Mouse (Mus musculus) heart, embryonic 12.5 days (tissue): Measurements from ENCODE around the gene Hdac8. TPM values are rescaled to one million over a fixed set of nuclear protein-coding genes. Genes with fewer than 3 reads are reported as not detected.

ENCODE experiments used
- ATAC-seq: fragments of 200-750 bp; cut with Nextera tagmentation; 2 replicates; pipeline ENCODE4 v1.8.0; 2017; ENCODE audit warnings: moderate TSS enrichment, moderate library complexity; ENCODE audit not compliant: insufficient number of reproducible peaks, low FRiP score
- H3K27ac ChIP-seq: fragments of 300-500 bp; sonication (generic); 2 replicates; pipeline ENCODE4 v1.5.1; 2016; ENCODE audit warnings: mild to moderate bottlenecking, moderate library complexity; ENCODE audit not compliant: poor library complexity, severe bottlenecking
- H3K27me3 ChIP-seq: fragments of 300-500 bp; sonication (generic); replicated peaks from 2 replicates; pipeline ENCODE4 v1.6.1; 2016; ENCODE audit warnings: mild to moderate bottlenecking, moderate library complexity
- H3K36me3 ChIP-seq: fragments of 300-500 bp; sonication (generic); 2 replicates; pipeline ENCODE4 v1.6.1; 2016; ENCODE audit warnings: mild to moderate bottlenecking, moderate library complexity
- H3K4me1 ChIP-seq: fragments of 300-500 bp; sonication (generic); replicated peaks from 2 replicates; pipeline ENCODE4 v1.6.1; 2016; ENCODE audit warnings: mild to moderate bottlenecking
- H3K4me2 ChIP-seq: fragments of 300-500 bp; sonication (generic); 2 replicates; pipeline ENCODE4 v1.6.1; 2016; ENCODE audit warnings: mild to moderate bottlenecking, moderate library complexity
- H3K4me3 ChIP-seq: fragments of 300-500 bp; sonication (generic); 2 replicates; pipeline ENCODE4 v1.5.1; 2016; ENCODE audit warnings: mild to moderate bottlenecking
- H3K9ac ChIP-seq: fragments of 300-500 bp; sonication (generic); 2 replicates; pipeline ENCODE4 v1.6.1; 2016; ENCODE audit warnings: mild to moderate bottlenecking, moderate library complexity
- H3K9me3 ChIP-seq: fragments of 300-500 bp; sonication (generic); replicated peaks from 2 replicates; pipeline ENCODE4 v1.6.1; 2016; ENCODE audit warnings: mild to moderate bottlenecking, moderate library complexity
- WGBS: fragments of 180-500 bp; shearing (Covaris S2); methylation state at CpG from one replicate; pipeline ENCODE4 v1.1.7; 2016; 5-methylcytosine and 5-hydroxymethylcytosine counted together
- polyA plus RNA-seq: library from polyadenylated mRNA; unstranded; fragments of >200 nt; fragmentation: Nextera tagmentation; extraction: Ambion mirVana; gene quantifications from 2 replicates; pipeline ENCODE4 v1.2.1, GENCODE M21; 2016

Gene Hdac8
- polyA plus RNA-seq, 1 experiment from 2014 or later = 6.8 TPM

GRCm38 (mm10) chrX:102418343-102419127 is 86.6 kb downstream of the Hdac8 start:
- peaks cover 4% of the 10 kb centered on the region; the same call in 1 of the 2 replicates for H3K27me3 ChIP-seq
- no peak overlapping the region for H3K4me2 ChIP-seq
- no peak overlapping the region for H3K27ac ChIP-seq
- no peaks in the 10 kb centered on the region for H3K9me3 ChIP-seq
- 79% methylated on average over 8 of the region's 8 CpGs for WGBS
- no peak overlapping the region for H3K9ac ChIP-seq
- no peak overlapping the region for H3K4me3 ChIP-seq
- no peak for ATAC-seq
- no peaks in the 10 kb centered on the region for H3K4me1 ChIP-seq
- no peaks in the 10 kb centered on the region for H3K36me3 ChIP-seq

- no peak for ATAC-seq
These were observed 88.2 kb downstream of the Hdac8 start for GRCm38 (mm10) chrX:102416972-102417371.

DNA sequence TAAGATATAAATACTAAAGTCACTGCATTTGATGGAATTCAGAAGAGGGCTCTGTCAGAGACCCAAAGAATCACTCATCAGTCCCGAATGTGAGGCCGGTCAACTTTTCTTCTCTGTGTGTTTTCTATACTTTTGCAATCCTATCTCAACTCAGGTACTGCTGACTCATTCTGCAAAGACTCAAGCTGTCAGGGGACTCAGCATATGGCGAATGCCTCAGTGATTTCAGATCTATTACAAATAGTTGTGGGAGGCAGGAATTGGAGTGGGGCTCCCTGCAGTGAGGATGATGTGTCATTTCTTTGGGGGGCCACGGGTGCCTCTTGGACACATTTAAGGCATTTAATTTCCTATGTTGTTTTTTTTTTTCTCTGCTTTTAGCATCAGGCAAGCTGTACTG is 88.8 kb downstream of the Hdac8 start:
- Histone ChIP-seq H3K36me3 (no peaks in the 10 kb centered on the region), H3K9me3 (no peaks in the 10 kb centered on the region), H3K27ac (no peak overlapping the region), H3K4me3 (no peak overlapping the region), H3K9ac (no peak overlapping the region), H3K27me3 (peaks cover 4% of the 10 kb centered on the region; the same call in 1 of the 2 replicates), H3K4me2 (no peak overlapping the region), H3K4me1 (no peaks in the 10 kb centered on the region)
- ATAC-seq = no peak
- 49% methylated on average over 4 of the region's 4 CpGs for WGBS

More at GRCm38 (mm10) chrX:102416972-102417371, 88.2 kb downstream of the Hdac8 start:
- Histone ChIP-seq H3K4me2 (no peak overlapping the region), H3K9me3 (no peaks in the 10 kb centered on the region), H3K4me1 (no peaks in the 10 kb centered on the region), H3K36me3 (no peaks in the 10 kb centered on the region), H3K27ac (no peak overlapping the region), H3K4me3 (no peak overlapping the region), H3K27me3 (peaks cover 4% of the 10 kb centered on the region; the same call in 1 of the 2 replicates), H3K9ac (no peak overlapping the region)
- 68% methylated on average over 4 of the region's 4 CpGs for WGBS

DNA sequence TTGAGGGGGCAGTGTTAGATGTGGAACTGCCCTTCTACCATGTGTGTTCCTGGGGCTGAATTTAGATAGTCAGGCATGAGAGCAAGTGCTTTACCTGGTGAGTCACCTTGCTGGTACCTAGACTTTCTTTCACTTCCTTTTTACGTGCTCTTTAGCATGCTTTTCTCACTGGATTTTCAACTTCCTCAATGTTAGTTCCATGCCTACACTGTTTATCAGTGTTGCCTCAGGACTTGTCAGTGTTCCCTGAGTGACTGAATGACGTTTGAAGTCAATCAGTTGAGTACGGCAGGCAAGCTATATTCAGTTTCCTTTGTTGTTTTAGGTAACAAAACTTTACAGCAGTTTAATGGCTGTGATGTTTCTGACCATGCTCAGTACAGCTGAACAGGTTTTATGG is 120.4 kb downstream of the Hdac8 start:
- Histone ChIP-seq H3K27me3 (no peaks in the 10 kb centered on the region; the same call in 1 of the 2 replicates), H3K27ac (no peak overlapping the region), H3K4me2 (no peak overlapping the region), H3K4me3 (no peak overlapping the region), H3K36me3 (no peaks in the 10 kb centered on the region), H3K4me1 (0 out of 2 replicates have a peak, but pooled peaks cover 4% of the 10 kb centered on the region), H3K9ac (no peak overlapping the region), H3K9me3 (no peaks in the 10 kb centered on the region)
- no peak for ATAC-seq
- whole genome bisulfite sequencing = 47% methylated on average over 3 of the region's 3 CpGs

DNA sequence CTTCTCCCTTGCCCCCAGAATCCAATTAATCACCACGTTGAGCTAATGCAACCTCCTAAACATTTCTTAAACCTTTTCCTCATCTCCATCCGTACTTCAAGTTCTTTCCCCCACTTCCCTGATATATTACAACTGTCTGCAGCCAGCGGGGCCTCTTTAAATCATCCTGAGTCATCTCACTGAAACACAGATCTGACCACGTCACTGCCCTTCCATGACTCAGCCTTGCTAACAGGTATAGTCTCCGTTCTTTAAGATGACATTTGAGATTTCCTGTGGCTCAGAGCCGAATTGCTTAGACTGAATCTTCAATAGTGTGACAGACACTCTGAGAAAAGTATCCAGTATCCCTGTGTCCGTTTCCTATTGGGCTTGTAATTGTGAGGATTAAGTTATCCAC is 122.0 kb downstream of the Hdac8 start:
- no peaks in the 10 kb centered on the region for H3K9me3 ChIP-seq
- H3K4me1 ChIP-seq = 0 out of 2 replicates have a peak, but pooled peaks cover 4% of the 10 kb centered on the region
- H3K4me2 ChIP-seq = no peak overlapping the region
- no peak overlapping the region for H3K27ac ChIP-seq
- no peak for ATAC-seq
- no peak overlapping the region for H3K9ac ChIP-seq
- 65% methylated on average over 7 of the region's 7 CpGs for WGBS
- no peaks in the 10 kb centered on the region; the same call in 1 of the 2 replicates for H3K27me3 ChIP-seq
- H3K36me3 ChIP-seq = no peaks in the 10 kb centered on the region
- no peak overlapping the region for H3K4me3 ChIP-seq

DNA sequence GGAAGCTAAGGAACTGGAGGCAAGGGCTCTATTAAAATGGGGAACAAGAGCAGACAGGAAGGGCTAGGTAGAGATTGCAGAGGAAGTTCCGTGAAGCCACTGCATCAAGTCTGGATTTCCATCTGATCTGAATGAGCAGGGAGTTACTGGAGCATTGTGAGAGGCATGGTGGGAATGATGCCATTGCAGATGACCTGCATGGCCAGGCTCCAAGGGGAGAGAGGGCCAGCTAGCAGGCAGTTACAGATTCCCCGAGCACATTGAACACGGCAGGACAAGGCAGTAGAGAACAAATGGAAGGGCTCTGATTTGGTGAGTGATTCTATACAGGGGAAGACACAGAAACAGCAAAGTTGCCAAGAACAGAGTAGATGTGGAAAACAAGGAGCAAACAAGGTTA is 138.6 kb downstream of the Hdac8 start:
- Histone ChIP-seq H3K9ac (no peak overlapping the region), H3K27me3 (no peaks in the 10 kb centered on the region), H3K36me3 (no peaks in the 10 kb centered on the region), H3K4me3 (no peak overlapping the region), H3K9me3 (no peaks in the 10 kb centered on the region), H3K27ac (no peak overlapping the region), H3K4me1 (no peaks in the 10 kb centered on the region), H3K4me2 (no peak overlapping the region)
- no peak for ATAC-seq
- WGBS = 74% methylated on average over 3 of the region's 3 CpGs

- no peak for ATAC-seq
- no peaks in the 10 kb centered on the region for H3K4me1 ChIP-seq
- no peaks in the 10 kb centered on the region for H3K36me3 ChIP-seq
- no peaks in the 10 kb centered on the region for H3K9me3 ChIP-seq
- H3K27me3 ChIP-seq = no peaks in the 10 kb centered on the region
- H3K4me2 ChIP-seq = no peak overlapping the region
- no peak overlapping the region for H3K9ac ChIP-seq
- 69% methylated on average over 2 of the region's 2 CpGs for WGBS
- no peak overlapping the region for H3K4me3 ChIP-seq
- H3K27ac ChIP-seq = no peak overlapping the region
These were observed 142.9 kb downstream of the Hdac8 start for GRCm38 (mm10) chrX:102362244-102362643.

DNA sequence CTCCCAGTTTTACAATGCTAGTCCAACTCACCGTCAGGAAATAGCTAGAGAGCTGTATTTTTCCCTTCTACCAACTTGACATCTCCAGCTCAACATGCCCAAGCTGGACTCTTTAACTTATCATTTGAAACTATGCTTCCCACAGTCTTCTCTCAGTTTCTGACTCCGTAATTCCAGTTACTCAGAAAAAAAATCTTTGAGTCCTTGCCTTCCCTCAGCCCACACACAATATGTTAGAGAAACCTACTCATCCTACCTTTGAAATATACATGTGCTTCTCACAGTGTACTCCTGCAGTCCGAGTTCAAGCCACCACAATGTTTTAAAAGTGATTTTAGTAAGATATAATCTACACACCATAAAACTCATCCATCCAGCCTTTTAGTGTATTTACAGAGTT is 151.7 kb downstream of the Hdac8 start:
- peaks cover 22% of the 10 kb centered on the region for H3K4me1 ChIP-seq
- no peak overlapping the region for H3K4me3 ChIP-seq
- 69% methylated on average over 3 of the region's 3 CpGs for WGBS
- no peaks in the 10 kb centered on the region for H3K9me3 ChIP-seq
- H3K27me3 ChIP-seq = 0 out of 2 replicates have a peak, but pooled peaks cover 3% of the 10 kb centered on the region
- H3K9ac ChIP-seq = no peak overlapping the region
- no peaks in the 10 kb centered on the region for H3K36me3 ChIP-seq
- no peak overlapping the region for H3K27ac ChIP-seq
- no peak for ATAC-seq
- H3K4me2 ChIP-seq = no peak overlapping the region

DNA sequence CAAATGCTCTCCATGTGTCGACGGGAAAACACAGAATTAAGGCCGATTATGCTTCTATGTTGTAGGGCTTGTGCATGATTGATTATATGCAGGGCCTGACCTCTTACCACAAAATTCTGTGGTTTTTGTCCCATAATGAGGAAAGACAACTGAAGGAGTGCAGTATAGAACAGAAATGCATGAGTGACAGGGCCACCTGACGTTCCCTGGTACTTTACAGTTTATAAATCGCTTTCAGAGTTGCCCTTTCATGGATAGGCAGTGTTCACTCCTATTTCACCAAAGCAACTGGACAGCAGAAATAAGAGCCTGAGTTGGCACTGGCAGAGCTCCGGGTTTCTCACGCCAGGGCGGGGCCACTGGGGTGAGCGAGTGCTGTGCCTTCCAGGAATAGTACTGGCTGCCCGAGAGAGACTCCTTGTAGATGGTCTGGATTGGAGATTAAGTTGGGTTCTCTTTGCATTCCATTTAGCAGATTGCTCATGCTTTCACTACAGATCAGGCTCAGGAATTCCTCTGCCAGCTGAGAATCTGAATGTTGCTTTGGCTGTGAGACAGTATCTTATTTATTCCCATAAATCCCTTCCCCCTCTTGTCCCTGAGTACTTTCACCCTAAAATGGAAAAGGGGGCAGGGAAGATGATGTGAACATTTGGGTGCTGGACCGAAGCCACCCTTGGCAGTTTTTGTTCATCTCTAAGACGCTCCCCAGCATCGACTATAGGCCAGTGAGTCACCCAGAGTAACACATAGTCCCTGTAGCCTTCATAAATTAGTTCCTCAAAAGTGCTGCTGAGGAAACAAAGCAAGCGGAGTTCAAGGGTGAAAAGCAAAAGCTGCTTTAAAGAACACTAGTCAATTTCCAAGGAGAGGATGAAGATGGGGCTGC is 155.1 kb downstream of the Hdac8 start:
- Histone ChIP-seq H3K27ac (peak overlapping the region; percentile 47; the same call in 1 of the 2 replicates), H3K4me2 (no peak overlapping the region), H3K4me1 (peaks cover 22% of the 10 kb centered on the region), H3K9ac (no peak overlapping the region), H3K27me3 (0 out of 2 replicates have a peak, but pooled peaks cover 3% of the 10 kb centered on the region), H3K9me3 (no peaks in the 10 kb centered on the region), H3K4me3 (no peak overlapping the region), H3K36me3 (no peaks in the 10 kb centered on the region)
- no peak for ATAC-seq
- 68% methylated on average over 14 of the region's 14 CpGs for WGBS

DNA sequence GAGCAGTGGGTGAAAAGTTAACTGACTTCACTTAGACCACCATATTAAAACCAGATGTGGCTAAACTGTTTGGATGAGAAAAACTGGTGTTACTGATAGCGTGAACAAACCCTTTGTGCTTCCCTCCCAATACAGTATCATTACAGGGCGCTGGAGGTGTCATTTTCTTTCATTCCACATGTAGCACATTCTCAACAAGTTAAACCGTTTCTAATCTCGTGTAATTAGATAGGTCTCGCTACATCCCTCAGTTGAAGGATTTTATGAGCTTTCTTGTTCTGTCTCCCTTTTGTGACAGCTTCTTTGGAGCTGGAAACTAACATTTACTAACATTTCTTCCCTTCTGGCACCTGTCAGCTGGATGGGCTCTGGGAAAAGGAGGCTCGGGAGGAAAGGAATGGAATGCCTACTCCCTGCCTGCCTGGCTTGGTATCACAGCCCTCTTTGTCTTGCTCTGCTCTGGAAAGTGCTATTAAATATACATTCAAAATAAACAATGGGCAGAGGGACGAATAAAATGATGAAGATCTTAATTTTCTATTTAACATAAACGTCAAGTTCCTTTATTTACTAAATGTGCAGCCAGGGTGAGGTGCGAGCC is 156.2 kb downstream of the Hdac8 start:
- Histone ChIP-seq H3K36me3 (no peaks in the 10 kb centered on the region), H3K27ac (no peak overlapping the region), H3K4me1 (peaks cover 22% of the 10 kb centered on the region), H3K9me3 (no peaks in the 10 kb centered on the region), H3K4me3 (no peak overlapping the region), H3K4me2 (no peak overlapping the region), H3K9ac (no peak overlapping the region), H3K27me3 (0 out of 2 replicates have a peak, but pooled peaks cover 3% of the 10 kb centered on the region)
- no peak for ATAC-seq
- WGBS = 50% methylated on average over 9 of the region's 9 CpGs

GRCm38 (mm10) chrX:102341688-102342087 is 163.5 kb downstream of the Hdac8 start:
- Histone ChIP-seq H3K9me3 (no peaks in the 10 kb centered on the region), H3K27me3 (no peaks in the 10 kb centered on the region), H3K4me3 (no peak overlapping the region), H3K36me3 (no peaks in the 10 kb centered on the region), H3K9ac (no peak overlapping the region), H3K4me1 (0 out of 2 replicates have a peak, but pooled peaks cover 6% of the 10 kb centered on the region), H3K27ac (no peak overlapping the region), H3K4me2 (no peak overlapping the region)
- 79% methylated on average over 4 of the region's 4 CpGs for WGBS
- no peak for ATAC-seq
